Mouse (Mus musculus): ENCODE data around the gene Vps53.

Gene Vps53

DNA sequence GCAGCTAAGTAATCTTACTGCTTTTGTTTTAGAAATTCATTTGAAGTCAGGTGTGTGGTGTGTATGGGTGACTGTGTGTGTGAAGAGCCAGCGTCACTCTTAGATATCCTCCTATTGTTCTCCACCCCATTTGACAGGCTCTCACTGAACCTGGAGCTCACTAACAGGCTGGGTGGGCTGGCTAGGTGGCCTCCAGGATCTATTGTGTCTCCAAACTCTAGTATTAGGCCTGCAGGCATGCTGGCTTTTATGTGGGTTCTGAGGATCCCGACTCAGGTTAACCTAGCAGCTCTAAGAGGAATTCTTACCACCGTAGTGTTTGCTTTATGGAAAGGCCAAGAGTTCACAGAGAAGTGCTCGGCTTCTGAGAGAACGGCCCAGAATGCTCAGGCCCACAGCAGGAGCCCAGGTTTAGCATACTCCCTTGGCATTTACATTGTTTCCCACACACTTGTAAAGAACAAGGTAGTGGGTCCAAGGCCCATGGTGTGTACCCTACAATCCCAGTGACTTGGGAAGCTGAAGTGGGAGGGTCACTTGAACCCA is 128.4 kb downstream of the Vps53 start:
- no peak for DNase-seq

DNA sequence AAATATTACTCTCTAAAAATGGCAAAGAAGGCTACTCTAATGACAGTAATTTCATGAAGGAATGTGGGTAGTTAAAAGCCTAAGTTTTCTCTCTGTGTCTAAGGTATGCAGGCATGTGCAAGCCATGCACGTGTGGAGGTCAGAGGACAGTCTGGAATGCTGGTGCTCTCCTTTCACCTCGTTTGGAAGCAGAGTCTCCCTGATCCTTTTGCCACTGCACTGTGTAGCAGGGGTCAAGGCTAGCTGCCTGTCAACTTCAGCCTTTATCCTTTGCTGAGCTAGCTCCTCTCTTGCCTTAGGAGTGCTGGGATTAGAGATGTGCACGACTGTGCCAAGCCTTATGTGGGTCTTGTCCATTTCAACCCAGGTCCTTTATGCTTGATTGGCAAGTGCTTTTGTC is 128.9 kb downstream of the Vps53 start:
- DNase-seq = no peak

DNA sequence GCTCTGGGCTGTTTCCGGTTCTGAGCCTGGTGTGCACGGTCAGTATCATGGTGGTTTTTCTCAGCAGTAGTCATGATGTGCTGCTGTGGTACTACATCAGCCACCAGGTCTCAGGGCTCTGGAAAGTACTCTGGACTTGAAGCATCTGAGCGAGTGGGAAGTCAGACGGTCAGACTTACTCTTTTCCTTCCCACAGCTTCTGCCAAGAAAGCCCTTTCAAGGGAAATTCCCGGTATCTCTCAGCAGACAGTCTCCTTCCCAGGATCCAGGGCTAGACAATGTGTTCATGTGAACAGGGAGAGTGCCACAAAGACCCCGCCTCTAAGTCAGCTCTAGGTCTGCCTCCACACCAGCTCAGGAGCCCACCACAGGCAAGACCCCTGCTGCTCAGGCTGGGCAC is 134.1 kb downstream of the Vps53 start:
- DNase-seq = no peak

DNA sequence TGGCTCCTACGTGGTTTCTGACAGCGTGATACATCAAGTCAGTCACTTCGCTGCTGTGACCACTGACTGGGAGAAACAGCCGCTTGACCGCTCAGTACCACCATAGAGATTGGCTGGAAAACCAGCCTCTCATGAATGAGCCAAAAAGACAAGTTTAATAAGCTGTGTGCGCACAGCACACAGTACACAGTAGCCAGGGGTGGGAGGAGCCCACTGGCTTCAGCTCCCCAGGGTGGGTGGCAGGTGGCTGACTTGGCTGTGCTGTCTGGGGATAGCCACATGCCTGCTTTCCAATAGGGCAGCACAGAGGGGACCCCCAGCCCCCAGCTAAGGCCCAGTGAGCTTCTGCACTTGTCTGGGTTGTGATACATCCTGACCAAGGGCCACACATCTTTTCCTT is 135.0 kb downstream of the Vps53 start:
- no peak for DNase-seq

DNA sequence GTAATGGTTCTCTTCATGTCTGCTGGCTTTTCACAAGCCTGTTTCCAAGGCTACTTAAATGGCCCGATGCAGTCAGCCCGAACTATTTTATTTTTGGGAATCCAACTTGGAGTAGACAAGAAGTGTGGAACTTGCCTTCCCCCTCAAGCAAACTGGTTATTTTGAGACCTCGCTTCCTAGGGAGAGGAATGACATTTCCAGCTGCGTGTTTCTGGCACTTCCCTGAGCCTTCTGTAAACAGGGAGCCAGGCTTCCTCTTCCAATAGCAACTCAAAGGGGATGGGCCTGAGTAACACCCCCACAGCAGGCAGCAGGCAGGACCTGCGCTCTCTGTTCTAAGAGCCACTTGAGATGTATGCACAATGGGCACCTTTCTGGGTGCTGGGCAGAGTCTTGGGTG is 136.6 kb downstream of the Vps53 start:
- DNase-seq = no peak

DNA sequence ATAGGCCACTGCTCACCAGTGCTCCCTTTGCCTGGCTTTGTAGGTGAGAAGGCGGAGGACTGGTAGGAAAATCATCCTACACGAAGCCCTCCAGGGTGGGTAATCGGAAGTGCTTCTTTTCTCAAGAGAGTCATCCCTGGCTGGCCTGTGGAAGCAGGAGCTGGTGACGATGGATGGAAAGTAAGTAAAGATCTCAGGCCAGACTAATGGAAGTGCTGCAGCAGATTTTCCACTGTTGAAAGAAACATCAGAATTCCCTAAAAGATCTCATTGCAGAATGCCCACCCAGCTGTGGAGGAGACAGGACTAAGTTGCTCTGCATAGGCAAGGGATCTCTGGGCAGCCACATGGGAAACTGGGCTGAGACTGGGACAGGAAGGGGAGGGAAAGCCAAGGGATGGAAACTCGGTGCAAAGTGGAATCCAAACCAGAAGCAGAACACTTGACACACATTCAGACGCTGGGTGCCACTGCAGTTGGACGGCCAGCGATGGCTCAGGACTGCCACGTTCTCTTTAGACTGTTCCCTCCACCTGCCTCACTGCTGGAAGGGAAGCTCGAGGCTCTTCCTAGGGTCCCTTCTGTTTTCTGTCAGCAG is 137.3 kb downstream of the Vps53 start:
- no peak for DNase-seq

DNA sequence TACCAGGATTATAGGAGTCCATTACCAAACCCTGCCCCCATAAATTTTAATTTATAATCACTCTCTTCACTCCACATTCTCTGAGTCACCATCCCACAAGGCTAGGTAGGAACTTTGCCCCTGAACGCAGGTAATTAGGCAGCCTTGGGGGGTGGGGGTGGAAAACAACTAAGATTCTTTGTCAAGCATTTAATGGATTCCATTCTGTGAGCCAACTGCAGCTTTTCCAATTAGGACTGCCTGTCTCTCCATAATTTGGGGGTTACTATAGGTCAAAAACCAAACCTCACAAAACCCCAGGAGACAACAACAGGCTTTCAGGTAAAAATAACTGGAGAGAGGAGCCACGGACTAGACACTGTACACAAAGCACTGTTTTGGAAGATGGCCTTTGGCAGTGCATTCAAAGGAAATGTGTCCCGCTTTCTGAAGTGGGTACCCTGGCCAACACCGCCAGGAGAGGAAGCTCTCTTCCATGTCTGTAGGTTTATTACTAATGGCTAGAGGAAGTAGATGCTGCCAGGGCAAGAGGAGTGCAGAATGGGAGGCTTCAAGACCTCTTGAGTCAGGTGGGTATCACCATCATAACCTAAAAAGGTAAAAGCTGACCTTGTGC is 138.6 kb downstream of the Vps53 start:
- DNase-seq = no peak

DNA sequence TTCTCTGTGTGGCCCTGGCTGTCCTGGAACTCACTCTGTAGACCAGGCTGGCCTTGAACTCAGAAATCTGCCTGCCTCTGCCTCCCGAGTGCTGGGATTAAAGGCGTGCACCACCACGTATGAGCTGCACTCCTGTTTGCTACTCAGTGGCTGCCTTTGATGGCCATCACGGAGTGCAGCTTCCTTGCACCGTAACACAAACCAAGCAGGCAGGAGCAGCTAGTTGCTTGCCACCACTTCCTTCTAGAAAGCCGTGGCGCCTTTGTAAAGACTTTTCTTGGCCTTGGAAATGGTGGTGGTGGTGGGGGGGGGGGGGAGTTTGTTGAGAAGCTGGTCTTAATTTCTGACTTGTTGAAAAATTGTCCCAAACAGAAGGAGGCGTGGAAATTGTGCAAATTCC is 139.3 kb downstream of the Vps53 start:
- no peak for DNase-seq

DNA sequence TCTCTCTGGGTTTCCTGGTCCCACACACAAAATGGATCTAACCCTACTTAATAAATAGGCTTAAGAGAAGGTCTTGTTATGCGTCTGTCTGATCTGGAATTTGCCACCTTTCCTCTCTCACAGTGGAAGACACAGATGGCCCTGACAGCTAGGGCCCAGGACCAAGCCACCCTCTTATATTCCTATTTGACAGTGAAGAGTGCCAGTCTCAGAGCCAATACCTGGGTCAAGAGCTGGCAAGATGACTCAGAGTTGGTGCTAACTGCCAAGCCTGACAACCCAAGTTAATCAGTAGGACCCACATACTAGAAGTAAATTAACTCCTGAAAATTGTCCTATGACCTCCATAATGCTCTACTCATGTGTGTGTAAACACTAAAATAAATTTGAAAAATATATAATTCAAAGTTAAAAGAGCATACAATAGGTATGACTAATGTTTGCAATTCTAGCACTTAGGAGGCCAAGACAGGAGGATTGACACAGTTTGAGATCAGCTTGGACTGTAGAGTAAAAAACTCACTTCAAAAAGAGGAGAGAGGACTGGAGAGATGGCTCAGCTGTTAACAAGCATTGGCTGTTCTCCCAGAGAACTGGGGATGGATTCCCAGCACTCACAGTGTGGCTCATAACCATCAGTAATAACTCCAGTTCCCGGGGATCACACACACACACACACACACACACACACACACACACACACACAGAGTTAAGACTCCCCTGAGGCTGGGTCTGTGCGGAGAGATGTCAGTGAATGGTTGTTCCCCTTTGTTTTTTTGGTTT is 140.0 kb downstream of the Vps53 start:
- no peak for DNase-seq

DNA sequence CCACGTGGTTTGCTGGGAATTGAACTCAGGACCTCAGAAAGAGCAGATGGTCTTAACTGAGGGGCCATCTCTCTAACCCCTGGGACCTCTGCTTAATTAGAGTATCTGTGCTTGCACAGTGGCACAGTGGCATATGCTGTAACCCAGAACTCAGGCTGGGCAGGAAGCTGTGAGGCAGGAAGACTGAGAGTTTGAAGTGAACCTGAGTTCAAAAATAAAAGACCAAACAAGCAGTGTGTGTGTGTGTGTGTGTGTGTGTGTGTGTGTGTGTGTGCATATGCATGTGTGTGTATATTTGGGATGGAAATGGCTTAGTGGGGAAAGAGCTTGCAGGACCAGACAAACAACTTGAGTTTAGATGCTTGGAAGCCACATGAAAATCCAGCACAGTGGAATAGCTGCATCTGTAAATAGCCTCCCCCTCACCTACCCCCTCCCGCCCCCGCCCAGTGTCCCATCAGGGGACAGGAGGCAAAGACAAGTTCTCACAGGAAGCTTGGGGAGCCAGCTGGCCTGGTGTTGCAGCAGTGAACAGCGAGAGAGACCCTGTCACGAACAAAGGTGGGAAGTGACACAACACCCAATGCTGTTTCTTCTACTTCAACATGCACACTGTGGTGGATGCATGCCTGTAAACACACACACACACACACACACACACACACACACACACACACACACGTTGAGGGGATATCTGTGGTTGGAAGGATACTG is 141.7 kb downstream of the Vps53 start:
- DNase-seq = no peak

DNA sequence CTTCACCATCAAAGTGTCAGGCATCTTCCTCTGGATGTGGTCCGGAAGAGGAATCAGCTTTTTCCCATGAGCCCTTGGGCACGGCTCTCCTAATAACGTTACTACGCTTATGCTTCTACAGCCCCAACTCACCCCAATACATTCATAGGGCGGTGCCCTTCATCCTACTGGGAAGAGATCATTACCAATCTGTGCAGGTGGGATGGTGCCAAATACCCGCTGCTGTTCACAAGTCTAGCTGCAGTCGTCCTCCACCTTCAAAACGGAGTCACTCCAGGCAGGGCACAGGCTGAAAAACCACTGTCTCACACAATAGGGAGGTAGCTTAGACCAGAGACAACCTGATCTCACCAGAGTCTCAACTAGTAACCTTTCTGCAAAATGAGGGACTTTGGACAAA is 144.3 kb downstream of the Vps53 start:
- no peak for DNase-seq

DNA sequence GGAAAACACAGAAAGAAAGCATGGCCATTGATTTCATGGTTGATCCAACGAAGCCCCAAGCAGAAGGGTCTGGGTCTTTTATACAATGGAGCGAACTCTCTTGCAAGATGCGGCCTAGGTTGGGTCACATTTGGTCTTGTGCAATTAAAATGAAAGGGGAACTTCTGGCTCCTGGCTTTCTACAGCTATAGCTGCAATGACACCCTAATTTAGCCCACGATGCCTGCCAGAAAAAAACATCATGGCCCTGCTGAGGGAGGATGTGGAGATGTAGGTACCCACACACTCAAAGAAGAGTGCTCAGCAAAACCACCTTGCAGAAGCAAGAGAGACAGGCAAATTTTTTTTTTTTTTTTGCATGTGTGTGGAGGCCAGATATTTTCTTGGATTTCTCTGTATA is 145.6 kb downstream of the Vps53 start:
- DNase-seq = no peak

DNA sequence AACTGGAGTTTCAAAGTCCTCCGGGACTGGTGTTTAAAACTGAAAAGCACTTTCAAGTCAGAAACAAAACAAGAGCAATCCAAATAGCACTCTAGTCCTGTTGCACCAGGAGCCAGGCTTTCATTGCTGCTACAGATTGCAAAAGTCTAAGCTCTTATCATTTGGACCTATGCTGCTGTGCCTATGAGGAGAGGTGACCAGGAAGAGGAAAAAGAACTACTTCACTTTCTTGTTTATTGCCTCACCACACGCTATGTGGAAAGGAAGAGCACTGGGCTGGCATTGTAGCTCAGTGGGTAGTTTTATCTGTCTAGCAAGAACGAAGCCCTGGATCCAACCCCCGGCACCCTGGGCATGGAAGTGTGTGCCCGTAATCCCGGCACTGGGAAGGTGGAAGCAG is 146.1 kb downstream of the Vps53 start:
- DNase-seq = no peak

DNA sequence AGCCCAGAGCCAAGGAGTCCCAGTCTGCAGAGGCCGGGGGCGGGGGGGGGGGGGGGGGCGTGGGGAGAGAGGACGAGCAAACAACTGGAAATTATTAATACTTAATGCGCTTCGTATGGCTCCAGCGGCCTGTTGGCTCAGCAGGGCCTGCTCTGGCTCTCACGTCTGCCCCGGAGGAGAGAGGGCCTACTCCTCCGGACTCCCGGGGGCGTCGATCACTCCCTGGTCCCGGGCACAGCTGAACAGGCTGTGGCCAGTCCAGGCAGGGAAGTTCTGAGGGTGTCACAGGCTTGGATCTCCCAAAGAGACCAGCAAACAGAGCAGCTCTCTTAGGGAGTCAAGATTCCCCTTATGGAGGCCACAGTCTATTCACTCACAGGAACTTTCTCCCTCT is 151.4 kb downstream of the Vps53 start:
- DNase-seq = no peak

DNA sequence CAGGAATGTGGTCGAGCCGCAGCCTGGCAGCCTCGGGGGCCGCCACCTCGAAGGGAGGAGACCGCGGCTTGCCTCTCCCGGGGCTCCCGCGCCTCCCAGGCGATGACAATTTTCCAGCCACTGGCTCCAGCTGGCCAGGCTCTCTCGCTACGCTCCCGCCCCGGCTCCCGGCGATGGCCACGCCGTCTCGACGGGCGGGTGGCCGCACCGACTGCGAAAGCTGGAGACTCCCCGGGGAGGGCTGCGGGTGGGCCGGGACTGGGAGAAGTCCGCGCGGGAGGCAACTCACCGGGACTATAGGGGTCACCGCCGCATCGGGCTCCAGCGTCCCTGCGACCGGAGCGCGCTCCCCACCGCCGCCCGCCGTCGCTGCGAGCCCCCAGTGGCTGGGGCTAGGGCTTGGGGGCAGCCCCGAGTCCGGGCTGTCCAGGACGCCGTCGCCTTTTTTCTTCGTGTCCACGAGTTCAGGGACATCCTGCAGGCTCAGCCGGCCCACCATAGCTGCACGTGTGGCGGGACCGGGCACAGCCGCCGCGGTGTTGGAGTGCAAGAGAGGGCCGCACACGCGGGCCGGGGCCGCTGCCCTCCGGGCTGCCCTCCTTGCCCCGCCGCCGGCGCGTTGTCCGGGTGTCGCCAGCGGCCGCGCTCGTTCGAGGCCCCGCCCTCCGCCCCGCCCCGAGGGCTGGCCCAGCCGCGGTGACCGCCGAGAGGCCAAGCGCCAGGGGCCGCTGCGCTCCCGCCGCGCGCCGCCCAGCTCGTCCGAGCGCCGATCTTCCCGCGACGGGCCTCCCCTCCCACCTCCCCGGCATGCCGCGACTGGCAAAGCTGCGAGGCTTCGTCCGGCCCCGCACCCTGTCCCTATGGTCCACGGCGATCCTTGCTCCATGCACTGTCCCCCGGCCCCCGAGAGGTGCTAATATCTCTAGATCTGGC is 152.0 kb downstream of the Vps53 start, which contains the start of gene Rflnb:
Gene Rflnb (minus strand): TSS at position 644 of the 933 bp plus-strand sequence.
- peak; percentile 91 for DNase-seq

DNA sequence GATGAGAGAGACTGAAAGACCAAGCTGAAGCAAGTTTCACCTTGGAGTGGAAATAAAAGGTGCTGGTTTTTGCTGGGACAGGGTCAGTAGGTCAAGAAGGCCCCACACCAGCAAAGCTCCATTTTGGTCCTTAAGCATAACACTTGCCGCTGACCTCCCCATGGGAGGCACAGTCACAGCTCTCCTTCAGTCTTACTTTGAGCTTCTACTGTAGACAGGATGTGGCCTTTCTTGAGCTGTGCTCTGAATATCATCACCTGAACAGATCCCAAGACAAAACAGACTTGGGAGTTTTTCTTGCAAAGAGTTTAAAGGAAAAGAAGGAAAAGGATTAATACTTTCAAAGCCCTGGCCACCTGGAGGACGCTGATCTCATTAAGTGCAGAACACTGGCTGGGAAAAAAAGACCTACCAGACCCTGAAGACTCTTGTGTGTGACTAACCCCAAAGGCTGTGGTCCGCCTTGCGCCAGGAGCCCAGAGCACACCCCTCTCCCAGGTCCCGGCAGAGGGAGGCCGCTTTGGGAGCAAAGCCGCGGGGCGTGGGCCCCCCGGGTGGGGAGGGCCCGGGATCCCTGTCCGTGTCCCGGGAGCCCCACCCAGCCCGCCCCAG is 152.8 kb downstream of the Vps53 start:
- no peak for DNase-seq

DNA sequence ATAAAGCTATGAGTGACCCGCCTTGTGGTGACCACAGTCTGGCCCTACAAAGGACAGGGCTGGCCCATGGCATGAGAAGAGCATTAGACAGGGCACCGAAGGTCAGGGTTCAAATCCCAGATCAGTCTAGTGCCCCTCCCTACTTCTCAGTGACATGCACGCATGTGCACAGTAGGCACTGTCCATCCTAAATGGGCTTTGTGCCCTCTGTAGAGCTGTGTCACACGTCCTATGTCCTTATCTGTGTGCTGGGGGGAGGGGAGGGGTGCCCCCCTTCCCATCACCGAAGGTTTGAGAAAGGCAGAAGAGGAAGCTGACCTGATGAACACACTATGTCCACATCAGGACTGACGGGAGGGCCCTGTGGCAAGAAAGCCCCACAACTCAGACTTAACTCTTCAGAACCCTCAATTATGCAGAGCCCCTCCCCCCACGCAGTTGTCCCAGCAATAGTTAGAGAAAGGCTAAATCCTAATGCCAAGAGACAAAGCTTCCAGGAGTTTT is 154.3 kb downstream of the Vps53 start:
- DNase-seq = no peak

DNA sequence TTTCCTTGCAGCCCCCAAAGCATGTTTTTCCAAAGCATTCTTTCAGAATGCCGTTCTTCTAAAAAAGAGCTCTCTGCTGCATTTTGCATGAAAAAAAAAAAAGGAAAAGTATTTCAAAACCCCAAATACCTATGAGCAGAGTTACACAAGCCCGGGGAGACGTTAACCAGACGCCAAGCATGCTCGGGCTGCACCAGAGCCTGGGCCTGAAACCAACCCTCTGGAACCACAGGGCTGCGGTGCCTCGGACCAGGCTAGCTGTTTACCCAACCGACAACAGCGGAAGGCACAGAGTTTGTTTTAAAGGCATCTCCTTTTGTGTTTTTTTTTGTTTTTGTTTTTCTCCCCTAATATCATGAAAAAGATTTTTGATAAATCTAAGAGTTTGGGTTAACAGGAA is 158.5 kb downstream of the Vps53 start:
- DNase-seq = no peak

DNA sequence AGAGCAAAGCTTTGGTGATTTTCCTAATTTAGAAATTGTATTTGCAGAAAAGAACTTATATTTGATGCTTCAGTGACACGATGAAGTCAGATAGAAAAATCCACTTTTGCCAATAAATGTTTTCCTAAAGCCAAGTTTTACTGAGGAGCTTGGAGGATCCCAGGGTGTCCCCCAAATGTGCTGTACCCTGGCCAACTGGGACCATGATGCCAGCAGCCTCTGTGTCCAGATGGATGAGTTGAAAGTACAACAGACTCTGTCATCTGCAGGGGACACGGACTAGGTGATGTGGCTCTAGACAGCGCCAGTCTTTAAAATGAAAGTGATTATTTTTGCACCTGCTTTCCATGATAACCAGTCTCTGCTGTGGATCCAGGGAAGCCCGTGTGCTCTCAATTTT is 159.6 kb downstream of the Vps53 start:
- DNase-seq = no peak

DNA sequence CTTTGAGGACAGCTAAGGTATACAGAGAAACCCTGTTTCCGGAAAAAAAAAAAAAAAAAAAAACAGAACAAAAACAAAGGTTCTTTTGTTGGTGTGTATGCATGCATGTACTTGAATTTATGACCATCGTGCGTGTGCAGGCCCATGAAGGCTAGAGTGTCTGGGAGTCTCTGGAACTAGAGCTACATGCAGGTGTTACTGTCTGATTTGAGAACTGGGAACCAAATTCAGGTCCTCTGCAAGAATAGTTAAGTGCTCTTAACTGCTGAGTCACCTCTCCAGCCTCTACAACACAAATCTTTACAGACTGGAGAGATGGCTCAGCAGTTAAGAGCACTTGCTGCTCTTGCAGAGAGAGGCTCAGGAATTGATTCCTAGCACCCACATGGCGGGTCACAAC is 163.6 kb downstream of the Vps53 start:
- no peak for DNase-seq

DNA sequence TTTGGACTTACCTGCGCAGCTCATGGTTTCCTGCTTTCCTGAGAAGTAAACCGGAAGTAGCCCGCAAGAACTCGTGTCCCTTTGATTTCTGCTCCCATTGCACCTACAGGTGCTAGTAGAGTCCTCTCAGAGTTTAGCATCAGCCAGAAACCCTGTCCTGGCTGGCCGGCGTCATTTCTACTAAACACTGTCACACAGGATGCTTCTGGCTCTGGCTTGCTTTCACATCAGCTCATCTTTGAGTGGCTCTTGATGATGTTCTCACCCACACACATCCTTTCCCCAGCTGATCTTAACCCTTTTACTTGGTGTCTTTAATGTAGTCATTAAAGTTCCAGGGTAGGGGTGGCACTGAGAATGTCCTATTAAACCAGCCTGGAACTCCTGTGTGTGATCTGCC is 164.2 kb downstream of the Vps53 start:
- DNase-seq = no peak
